Mouse (Mus musculus): ENCODE measurements around the gene Nek8. TPM values are rescaled to one million over a fixed set of nuclear protein-coding genes. Genes with fewer than 3 reads are reported as not detected.

The Nek8 gene
- total RNA-seq, 2 experiments from 2014 or later, result 3.0 to 3.1 TPM

DNA sequence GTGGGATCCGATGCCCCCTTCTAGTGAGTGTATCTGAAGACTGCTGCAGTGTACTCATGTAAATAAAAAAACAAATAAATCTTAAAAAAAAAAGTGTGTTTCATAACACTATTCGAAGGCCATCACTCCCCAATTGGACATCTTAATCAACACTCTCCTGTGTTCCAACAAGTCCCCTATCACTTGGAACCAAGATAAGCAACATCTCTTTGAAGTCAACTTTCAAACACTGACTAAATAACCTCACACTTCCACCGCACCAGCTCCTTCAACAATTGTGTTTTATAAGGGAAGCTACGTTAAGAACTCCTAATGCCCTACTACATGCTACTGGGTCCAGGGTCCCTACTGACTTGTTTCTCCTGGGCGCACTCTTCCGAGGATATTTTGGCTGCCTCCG, 6.0 kb upstream of the Nek8 start:
- no peak for TF ChIP-seq CTCF (IDR thresholded peaks at IDR 0.05)
- no peak for DNase-seq (ENCODE audit: extremely low spot score in 1 of 2, low spot score in 2 of 2)
- H3K4me3 ChIP-seq, result peak overlapping the region; percentile 60
- intact Hi-C loops (cut with DNase I), result no loop called here
- peak overlapping the region; percentile 97; the same call in 1 of the 2 replicates for H3K27ac ChIP-seq

DNA sequence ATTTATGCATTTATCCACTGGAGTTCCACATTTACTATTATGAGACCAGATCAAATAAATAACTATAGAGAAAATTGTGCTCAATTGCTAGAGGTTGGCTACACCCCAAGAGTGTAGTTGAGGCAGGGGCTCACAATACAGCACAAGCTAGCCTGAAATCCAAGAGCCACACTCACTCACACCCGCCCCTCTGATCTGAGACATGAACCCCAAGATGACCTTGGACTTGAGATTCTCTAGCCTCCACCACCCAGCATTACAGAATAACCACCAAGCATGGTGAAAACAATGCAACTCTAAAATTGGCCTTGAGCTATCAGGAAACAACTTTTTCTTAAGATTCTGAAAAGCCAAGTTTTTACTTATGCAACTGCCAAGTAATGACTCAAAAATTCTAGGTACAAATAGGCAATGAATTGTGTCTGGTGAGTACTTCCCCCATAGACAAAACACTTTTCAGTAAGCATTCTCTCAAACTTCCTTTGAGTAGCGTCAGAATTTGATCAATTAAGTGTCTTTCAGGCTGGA, 5.4 kb upstream of the Nek8 start:
- no peak for TF ChIP-seq CTCF (IDR thresholded peaks at IDR 0.05)
- no peak for DNase-seq (ENCODE audit: extremely low spot score in 1 of 2, low spot score in 2 of 2)
- intact Hi-C loops (cut with DNase I), result no loop called here
- H3K27ac ChIP-seq, result no peak overlapping the region
- H3K4me3 ChIP-seq, result peak overlapping the region; percentile 60

GRCm38 (mm10) chr11:78180081-78180761, 3.7 kb upstream of the Nek8 start:
- no peak for TF ChIP-seq CTCF (IDR thresholded peaks at IDR 0.05)
- DNase-seq (ENCODE audit: extremely low spot score in 1 of 2, low spot score in 2 of 2), result no peak
- no peak overlapping the region for H3K27ac ChIP-seq
- no peak overlapping the region for H3K4me3 ChIP-seq
- intact Hi-C loops (cut with DNase I), result no loop called here

DNA sequence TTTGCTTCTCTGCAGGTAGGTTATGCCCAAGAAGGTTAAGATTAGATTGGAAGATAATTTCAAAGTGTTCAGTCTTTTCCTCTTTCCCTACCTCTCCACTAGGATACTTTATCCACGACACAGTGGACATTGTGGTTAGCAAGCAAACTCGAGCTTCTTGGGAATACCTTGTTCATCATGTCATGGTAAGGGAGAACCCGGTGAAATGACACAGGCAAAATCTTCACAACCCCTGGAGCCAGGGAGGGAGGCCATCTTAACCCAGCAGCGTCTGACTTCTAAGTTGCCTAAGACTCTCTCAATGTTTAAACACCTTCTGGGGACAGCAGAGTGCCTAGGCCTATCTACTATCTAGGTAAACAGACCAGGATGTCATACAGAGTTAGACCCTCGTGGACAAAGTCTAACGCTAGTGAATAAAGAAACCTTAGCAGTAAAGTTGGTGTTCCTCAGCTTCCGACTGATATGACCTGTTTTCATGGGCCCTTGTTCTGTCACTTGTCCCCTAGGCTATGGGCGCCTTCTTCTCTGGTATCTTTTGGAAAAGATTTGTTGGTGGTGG, 3.0 kb upstream of the Nek8 start:
- Histone ChIP-seq H3K27ac (no peak overlapping the region; the same call in 1 of the 2 replicates), H3K4me3 (peak overlapping the region; percentile 52)
- DNase-seq (ENCODE audit: extremely low spot score in 1 of 2, low spot score in 2 of 2), result no peak
- no peak for TF ChIP-seq CTCF (IDR thresholded peaks at IDR 0.05)
- intact Hi-C loops (cut with DNase I), result loop anchor here (1.0 to 5.0 kb wide), 2 partner anchors 142 to 160 kb away; partner anchors contain the start of gene Flot2

DNA sequence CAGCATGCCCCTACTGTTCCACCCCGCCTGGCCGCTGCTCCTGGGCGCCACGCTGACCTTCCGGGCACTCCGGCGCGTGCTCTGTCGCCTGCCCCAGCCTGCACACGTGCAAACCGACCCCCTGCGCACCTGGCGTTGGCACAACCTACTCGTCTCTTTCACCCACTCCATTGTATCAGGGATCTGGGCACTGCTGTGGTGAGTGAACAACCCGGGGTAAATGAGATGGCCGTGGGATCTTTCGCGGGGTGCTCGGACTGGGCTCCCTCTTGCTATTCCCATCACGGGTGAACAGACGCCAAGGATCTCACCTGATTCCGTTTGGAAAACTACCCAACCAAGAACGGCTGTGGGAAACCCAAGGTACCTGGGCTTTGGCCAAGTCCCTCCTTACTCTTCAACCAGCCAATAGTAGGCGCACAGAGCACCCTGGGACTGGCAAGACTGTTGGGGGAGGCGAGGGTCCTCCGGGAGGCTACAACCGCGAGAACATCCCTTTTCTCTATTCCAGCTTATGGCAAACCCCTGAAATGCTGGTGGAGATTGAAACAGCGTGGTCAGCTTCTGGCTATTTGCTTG, 2.5 kb upstream of the Nek8 start:
- no peak for TF ChIP-seq CTCF (IDR thresholded peaks at IDR 0.05)
- H3K4me3 ChIP-seq, result peak overlapping the region; percentile 52
- no peak for DNase-seq (ENCODE audit: extremely low spot score in 1 of 2, low spot score in 2 of 2)
- intact Hi-C loops (cut with DNase I), result loop anchor here (1.0 to 5.0 kb wide), 2 partner anchors 142 to 160 kb away; partner anchors contain the start of gene Flot2
- peak overlapping the region; percentile 78 for H3K27ac ChIP-seq

GRCm38 (mm10) chr11:78177903-78178858, 1.7 kb upstream of the Nek8 start:
- intact Hi-C loops (cut with DNase I), result loop anchor here (1.0 to 5.0 kb wide), 3 partner anchors 19 to 141 kb away; partner anchors contain the start of gene Flot2
- H3K4me3 ChIP-seq, result peak overlapping the region; percentile 52
- peak; percentile 99 for TF ChIP-seq CTCF (IDR thresholded peaks at IDR 0.05)
- H3K27ac ChIP-seq, result peak overlapping the region; percentile 80
- DNase-seq (ENCODE audit: extremely low spot score in 1 of 2, low spot score in 2 of 2), result peak; percentile 92 to 95

GRCm38 (mm10) chr11:78177437-78177836, 962 bp upstream of the Nek8 start:
- no peak for DNase-seq (ENCODE audit: extremely low spot score in 1 of 2, low spot score in 2 of 2)
- TF ChIP-seq CTCF (IDR thresholded peaks at IDR 0.05), result no peak
- intact Hi-C loops (cut with DNase I), result loop anchor here (1.0 to 5.0 kb wide), 3 partner anchors 19 to 140 kb away; partner anchors contain the start of gene Flot2
- H3K27ac ChIP-seq, result 0 out of 2 replicates have a peak overlapping the region, but pooled peaks have one; percentile 2
- peak overlapping the region; percentile 58 for H3K4me3 ChIP-seq

DNA sequence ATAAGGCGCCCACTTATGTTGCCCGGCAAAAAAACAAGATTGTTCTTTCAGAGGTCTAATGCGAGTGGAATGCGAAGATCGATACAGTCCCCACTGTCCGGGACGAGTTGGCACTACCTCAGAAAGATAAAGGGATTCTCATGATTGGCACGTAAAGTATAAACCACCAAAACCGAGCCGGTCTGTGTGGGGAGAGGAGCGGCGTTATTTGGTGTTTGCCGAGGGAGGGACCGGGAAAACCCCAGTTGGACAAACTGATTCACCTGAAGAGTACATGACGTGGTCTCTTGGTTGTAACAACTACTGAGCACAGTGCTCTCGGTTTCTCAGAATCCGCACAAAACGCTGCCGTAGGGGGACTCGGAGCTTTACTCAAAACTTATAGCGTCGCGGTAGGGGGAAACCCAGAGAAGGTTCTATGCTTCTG, 443 bp upstream of the Nek8 start:
- no peak for DNase-seq (ENCODE audit: extremely low spot score in 1 of 2, low spot score in 2 of 2)
- TF ChIP-seq CTCF (IDR thresholded peaks at IDR 0.05), result no peak
- intact Hi-C loops (cut with DNase I), result loop anchor here (1.0 to 5.0 kb wide), 3 partner anchors 18 to 140 kb away; partner anchors contain the start of gene Flot2
- Histone ChIP-seq H3K4me3 (peak overlapping the region; percentile 58), H3K27ac (no peak overlapping the region; the same call in 1 of the 2 replicates)

DNA sequence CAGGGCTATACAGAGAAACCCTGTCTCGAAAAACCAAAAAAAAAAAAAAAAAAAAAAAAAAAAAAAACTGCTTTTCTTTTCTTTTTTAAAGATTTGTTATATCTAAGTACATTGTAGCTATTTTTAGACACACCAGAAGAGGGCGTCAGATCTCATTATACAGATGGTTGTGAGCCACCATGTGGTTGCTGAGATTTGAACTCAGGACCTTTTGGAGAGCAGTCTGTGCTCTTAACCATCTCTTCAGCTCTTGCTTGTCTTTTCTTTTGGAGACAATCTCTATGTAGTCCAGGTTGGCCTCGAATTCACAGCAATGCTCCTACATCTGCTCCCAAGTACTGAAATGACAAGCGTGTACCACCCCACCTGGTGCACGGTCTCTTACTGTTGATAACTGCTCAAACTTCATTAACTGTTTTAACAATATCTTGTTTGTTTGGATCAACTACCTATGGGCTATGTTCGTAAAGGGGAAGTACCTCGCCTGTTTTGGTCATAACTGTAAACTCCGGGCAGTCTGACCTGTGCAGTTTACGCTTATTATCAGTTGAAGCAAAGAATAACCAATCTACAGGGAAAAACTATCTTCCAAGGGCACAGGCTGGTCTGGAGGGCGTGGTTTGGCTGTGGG, 589 bp downstream of the Nek8 start:
- no peak for DNase-seq (ENCODE audit: extremely low spot score in 1 of 2, low spot score in 2 of 2)
- intact Hi-C loops (cut with DNase I), result loop anchor here (2.0 to 5.0 kb wide), 2 partner anchors 17 to 139 kb away; partner anchors contain the start of gene Flot2
- Histone ChIP-seq H3K27ac (no peak overlapping the region; the same call in 1 of the 2 replicates), H3K4me3 (peak overlapping the region; percentile 58)
- TF ChIP-seq CTCF (IDR thresholded peaks at IDR 0.05), result peak; percentile 12; the same call in 1 of the 2 replicates

DNA sequence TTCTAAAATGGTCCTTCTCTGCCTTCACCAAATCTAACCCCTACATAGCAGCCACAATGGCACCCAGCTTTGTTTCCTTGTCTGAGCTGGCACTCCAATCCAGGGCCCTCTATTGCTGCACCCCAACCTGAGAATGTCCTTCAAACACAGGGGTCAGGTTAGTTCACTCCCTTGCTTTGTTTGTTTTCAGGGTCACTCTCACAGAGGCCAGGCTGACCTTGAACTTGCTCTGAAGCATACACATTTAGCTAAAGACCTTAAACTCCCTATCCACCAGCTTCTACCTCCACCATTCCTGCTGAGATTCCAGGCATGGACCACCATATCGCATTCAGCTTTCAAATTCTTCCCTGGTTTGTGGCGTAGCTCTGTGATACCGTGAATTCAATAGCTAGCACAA, 2.0 kb downstream of the Nek8 start:
- intact Hi-C loops (cut with DNase I), result no loop called here
- H3K4me3 ChIP-seq, result no peak overlapping the region
- DNase-seq (ENCODE audit: extremely low spot score in 1 of 2, low spot score in 2 of 2), result no peak
- no peak for TF ChIP-seq CTCF (IDR thresholded peaks at IDR 0.05)
- no peak overlapping the region for H3K27ac ChIP-seq

Data from left cerebral cortex, adult 2 months (tissue).